Mouse (Mus musculus) cerebellum, adult 18-20 months (tissue): Measurements from ENCODE around the gene Tsc22d2.
"Not testable (repeated sequence)": the region's sequence is repeated elsewhere in the genome, so short reads cannot be mapped to it uniquely, and the experiment has no call there.

Experiments
- DNase-seq, 2 experiments: peaks; one replicate each; pipeline ENCODE4 v3.0.0; 2021

Tsc22d2 gene

GRCm38 (mm10) chr3:58434414-58434813 lies 19.9 kb downstream of the Tsc22d2 start:
- no peak for DNase-seq

DNA sequence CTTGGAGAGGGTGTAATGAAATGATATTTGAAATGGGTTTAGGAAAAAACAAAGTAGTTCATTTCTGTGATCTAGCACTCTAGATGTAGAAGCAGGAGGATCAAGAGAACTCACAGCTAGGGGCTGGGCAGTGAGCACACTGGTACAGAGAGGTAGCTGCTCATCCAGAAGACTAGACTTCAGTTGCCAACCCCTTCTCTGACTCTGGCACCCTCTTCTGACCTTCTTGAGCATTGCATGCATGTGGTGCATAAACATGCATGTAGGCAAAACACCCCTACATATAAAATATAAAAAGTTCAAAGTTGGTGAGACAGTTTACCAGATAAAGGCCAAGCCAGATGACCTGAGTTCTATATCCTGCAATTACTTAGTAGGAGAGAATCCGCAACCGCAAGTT lies 33.7 kb downstream of the Tsc22d2 start:
- no peak for DNase-seq

DNA sequence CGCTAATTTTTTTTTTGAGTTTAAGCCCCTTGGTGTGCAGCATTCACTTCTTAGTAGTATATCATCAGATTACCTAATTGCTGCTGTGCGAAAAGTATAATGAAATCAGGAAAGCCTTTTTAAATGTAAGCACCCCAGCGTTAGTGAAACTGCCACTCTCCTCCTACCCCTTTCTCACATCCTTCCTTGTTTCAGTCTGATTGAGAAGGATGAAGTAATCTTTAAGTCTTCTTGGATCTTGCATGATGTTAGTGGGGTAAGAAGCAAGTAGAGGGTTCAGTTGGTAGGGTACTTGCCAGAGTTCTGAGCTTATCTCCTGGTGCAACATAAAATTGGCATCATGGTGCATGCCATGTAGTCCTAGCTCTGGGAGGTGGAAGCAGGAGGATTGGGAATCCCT lies 35.0 kb downstream of the Tsc22d2 start:
- no peak for DNase-seq

DNA sequence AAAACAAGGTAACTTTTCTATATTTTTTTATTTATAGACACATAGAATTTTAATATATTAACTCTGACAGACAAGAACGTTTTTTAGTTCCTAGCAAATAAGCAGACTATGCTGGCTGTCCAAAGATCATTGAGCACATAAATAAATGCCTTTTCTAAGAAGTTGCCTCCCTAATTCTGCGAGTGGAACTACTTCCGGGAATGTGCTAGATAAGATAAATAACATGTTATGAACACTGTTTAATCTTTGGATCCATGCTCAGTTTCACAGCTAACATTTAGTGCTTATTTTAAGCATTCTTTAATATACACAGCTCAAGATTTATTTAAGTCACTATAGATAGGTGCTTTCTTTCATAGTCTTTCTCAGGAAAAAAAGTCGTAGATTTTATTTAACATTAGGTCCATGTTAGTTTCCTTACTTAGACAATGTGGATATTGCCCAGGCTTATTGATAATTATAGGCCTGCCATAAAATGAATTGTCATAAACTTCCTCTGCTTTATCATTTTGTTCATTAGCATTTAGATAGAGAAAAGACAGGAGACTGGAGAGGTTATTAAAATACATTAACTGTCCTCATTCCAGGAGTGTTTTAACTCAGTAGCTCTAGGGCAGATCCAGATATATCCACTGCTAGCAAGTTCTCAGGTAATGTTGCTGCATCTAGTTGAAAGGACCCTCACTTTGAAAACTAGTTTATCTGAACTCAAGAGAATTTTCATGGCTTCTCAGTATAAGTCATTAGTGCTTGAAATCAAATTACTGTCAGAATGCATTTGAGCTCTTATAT lies 40.1 kb downstream of the Tsc22d2 start:
- DNase-seq, result no peak

GRCm38 (mm10) chr3:58455255-58455654 lies 40.7 kb downstream of the Tsc22d2 start:
- DNase-seq, result no peak

GRCm38 (mm10) chr3:58469655-58470437 lies 55.3 kb downstream of the Tsc22d2 start:
- no peak for DNase-seq

DNA sequence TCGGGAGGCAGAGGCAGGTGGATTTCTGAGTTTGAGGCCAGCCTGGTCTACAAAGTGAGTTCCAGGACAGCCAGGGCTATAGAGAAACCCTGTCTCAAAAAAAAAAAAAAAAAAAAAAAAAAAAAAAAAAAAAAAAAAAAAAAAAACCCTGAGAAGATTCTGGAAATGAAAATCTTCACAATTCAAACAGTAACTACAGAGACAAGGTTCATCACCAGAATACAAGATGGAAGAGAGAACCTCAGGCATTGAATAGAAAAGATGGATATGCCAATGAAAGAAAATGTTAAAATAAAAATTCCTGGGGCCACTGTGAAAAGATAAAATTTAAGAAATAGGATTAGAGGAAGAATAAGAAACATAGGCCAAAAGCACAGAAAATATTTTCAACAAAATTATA lies 60.8 kb downstream of the Tsc22d2 start:
- DNase-seq, result not testable (repeated sequence)

- no peak for DNase-seq
These were observed 64.4 kb downstream of the Tsc22d2 start for GRCm38 (mm10) chr3:58478755-58479455.

GRCm38 (mm10) chr3:58485883-58486282 lies 71.4 kb downstream of the Tsc22d2 start:
- DNase-seq, result no peak

- DNase-seq, result no peak
These were observed 72.6 kb downstream of the Tsc22d2 start for GRCm38 (mm10) chr3:58487121-58487520.

DNA sequence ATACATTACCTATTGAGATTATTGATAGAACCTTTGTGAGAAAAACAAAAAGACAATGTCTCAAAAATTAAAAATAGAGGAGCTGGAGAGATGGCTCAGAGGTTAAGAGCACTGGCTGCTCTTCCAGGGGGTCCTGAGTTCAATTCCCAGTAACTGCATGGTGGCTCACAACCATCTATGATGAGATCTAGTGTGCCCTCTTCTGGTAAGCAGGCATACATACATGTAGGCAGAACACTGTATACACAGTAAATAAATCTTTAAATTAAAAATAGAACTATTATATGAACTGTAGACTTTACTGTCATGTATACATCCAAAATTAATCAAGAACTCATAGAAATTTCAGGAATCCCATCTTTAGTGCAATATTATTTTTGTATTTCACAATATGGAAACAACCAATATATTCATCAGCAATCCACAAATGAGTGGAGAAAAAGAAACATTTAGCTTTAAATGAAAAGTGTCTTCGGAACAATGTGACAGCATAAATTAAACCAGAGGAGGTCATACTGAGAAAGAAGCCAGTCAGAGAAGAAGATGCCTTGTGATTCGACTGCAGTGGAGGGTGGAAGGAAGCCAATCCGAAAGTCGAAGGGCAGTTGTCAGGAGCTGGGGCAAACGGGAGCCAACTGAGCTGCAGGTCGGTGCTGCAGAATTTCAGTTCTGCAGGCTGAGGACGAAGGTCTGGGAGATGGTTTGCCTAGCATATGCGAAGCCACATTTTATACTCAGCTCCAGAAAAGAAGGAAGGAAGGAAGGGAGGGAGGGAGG lies 73.7 kb downstream of the Tsc22d2 start:
- no peak for DNase-seq

GRCm38 (mm10) chr3:58490787-58491186 lies 76.3 kb downstream of the Tsc22d2 start:
- DNase-seq, result peak; percentile 16 to 20

GRCm38 (mm10) chr3:58493621-58494020 lies 79.1 kb downstream of the Tsc22d2 start:
- no peak for DNase-seq

GRCm38 (mm10) chr3:58501961-58502360 lies 87.4 kb downstream of the Tsc22d2 start:
- no peak for DNase-seq

DNA sequence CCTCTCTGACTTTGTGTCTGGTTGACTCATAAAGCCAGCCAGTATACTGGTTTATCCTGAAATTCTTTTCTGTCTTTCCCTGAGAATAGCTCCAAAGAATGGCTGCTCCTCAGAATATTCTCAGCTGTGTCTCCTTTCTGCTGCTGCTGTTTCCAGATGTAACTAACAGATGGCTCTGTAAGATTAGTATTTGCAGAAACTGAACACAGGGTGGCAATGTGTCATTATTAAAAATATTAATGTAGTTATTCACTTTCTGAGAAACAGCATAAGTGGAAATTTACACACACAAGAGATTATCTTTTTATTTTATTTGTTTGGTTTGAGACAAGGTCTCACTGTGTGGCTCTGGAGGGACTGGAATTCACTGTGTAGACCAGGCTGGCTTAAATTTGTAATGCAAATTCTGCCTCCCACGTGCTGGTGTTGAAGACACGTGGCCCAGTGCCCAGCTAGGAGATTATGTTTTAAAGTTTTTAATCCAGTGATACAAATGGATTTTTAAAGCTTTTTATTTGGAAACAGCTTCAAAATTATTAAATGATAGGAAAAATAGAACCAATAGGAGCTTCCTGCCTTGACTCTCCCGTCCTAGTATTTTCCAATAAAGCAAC lies 89.3 kb downstream of the Tsc22d2 start:
- no peak for DNase-seq

DNA sequence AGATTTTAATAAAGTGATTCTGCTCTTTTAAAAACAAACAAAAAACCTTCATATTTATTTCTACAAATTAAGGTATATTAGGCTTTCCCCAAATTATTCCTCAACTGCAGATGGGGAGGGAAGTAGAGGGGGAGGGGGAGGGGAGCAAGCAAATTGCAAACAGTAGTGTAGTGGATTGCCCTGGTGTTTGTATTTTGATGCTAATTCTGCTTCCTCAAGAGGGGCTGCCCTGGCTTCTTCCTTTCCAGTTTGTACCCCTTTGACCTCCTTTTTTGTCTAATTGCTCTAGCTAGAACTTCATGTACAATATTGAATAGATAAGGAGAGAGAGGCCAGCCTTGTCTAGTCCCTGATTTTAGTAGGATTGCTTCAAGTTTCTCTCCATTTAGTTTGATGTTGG lies 90.2 kb downstream of the Tsc22d2 start:
- no peak for DNase-seq

GRCm38 (mm10) chr3:58508020-58508750 lies 93.7 kb downstream of the Tsc22d2 start:
- no peak for DNase-seq

- no peak for DNase-seq
These were observed 97.1 kb downstream of the Tsc22d2 start for GRCm38 (mm10) chr3:58511581-58511980.

DNA sequence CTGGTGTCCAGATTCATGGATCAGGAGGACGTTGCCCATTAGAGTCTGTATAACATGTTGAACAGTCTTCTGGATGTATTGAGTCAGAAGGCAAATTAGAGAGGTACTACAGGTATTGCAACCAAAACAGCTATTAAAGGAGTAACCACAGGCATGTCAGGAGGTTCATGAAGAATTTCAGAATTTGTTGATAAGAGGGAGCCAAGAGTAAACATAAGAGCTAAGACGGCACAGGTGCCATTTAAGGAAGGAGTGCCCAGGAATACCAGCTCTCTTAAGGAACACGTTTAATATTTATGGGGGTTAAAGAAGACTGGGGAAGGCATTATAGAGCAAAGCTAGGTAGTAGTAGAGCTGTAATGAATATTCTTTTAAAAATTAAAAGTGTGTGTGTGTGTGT lies 98.2 kb downstream of the Tsc22d2 start:
- DNase-seq, result no peak

GRCm38 (mm10) chr3:58513483-58513882 lies 99.0 kb downstream of the Tsc22d2 start:
- DNase-seq, result no peak

DNA sequence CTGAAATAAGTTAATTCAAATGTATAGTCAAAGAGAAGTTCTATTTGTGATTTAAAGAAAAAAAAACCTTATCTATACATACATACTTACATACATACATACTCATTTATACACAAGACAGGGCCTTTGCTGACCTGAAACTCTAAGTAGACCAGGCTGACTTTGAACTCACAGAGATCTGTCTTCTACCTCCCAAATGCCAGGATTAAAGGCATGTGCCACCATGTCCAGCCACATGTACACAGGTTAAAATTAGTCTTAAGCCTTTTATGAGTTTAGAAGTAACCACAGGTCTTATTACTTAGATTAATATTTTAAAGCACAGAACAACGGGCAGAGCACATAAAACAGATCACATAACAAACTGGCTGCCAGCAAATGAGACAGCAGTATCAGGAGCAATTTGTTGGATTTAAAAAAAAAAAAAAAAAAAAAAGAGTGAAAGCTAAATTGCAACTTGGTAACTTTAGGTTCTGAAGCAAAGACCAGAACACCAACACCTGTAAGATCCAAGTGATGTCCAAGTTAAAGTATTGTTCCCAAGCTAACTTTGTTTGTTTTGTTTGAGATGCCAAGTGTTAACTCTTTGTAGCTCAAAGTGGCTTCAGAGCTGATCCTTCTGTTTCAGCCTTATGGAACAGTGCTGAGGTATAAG lies 101.6 kb downstream of the Tsc22d2 start:
- DNase-seq, result no peak
